Mouse (Mus musculus) colon, adult 2 months (tissue): Measurements from ENCODE around the gene Btbd35f16. TPM values are rescaled to one million over a fixed set of nuclear protein-coding genes. Genes with fewer than 3 reads are reported as not detected.

Experiments
- polyA plus RNA-seq: library from polyadenylated mRNA; depleted of rRNA; stranded (reverse); fragments of >200 nt; gene quantifications from 2 replicates; pipeline ENCODE4 v1.2.3, GENCODE M21; 2012; rRNA removed

The Btbd35f16 gene
- not detected in 2 replicates for polyA plus RNA-seq

DNA sequence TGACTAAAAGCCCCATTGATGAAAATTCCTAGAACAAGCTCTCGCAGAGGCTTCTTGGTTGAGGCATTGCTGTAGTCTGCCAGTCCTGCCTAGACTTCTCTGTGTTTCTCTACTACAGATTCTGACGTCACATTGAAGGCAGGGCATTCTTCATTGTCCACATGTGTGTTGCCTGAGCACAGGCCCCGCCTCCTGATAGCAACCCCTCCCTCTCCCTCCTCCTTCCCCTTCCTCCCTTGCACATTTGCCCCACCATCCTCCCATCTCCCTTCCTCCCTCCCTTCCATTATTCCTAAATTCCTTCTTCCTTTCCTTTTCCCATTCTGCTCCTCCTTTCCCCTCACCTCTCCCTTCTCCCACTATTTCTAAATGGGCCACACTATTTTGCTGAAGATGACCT, at the start of gene Btbd35f16:
Gene Btbd35f16, minus strand, starts transcription at position 101 of the 400 bp plus-strand sequence.

Other genes starting within 250 kb of the Btbd35f16 start
- not detected in 2 replicates for gene Btbd35f10, start 204.1 kb downstream of the Btbd35f16 start, polyA plus RNA-seq
- not detected in 2 replicates for gene Btbd35f3, start 80.7 kb upstream of the Btbd35f16 start, polyA plus RNA-seq
- gene Btbd35f28, start 239.6 kb upstream of the Btbd35f16 start, polyA plus RNA-seq = not detected in 2 replicates